Mouse (Mus musculus): ENCODE results near the gene Ptpdc1. TPM values are rescaled to one million over a fixed set of nuclear protein-coding genes. Genes with fewer than 3 reads are reported as not detected.
A peak's percentile ranks its signal among the peaks of the same experiment; 100 is the strongest.

The Ptpdc1 gene
- polyA plus RNA-seq, 1 experiment from 2014 or later = 9.9 TPM

GRCm38 (mm10) chr13:48586496-48586895, 39.0 kb downstream of the Ptpdc1 start:
- Histone ChIP-seq H3K9ac (ENCODE audit: low read length) (no peak overlapping the region), H3K36me3 (ENCODE audit: control insufficient read depth, insufficient read depth, low read length) (peaks cover 7% of the 10 kb centered on the region), H3K27ac (ENCODE audit: low read depth) (no peak overlapping the region), H3K4me3 (ENCODE audit: low read depth, low read length) (no peak overlapping the region), H3K9me3 (ENCODE audit: control insufficient read depth, low read length) (no peaks in the 10 kb centered on the region), H3K4me1 (replicated peaks; ENCODE audit: control insufficient read depth, insufficient read depth, low read length) (no peaks in the 10 kb centered on the region), H3K4me2 (ENCODE audit: low read length) (no peak overlapping the region), H3K27me3 (replicated peaks; ENCODE audit: control insufficient read depth, insufficient read depth, low read length) (no peaks in the 10 kb centered on the region)
- DNase-seq (ENCODE audit: low spot score) (no peak), ATAC-seq (replicated peaks; ENCODE audit: low FRiP score, low TSS enrichment, low read depth) (no peak)
- 88% methylated on average over 9 of the region's 9 CpGs for WGBS

GRCm38 (mm10) chr13:48585786-48586185, 39.7 kb downstream of the Ptpdc1 start:
- ATAC-seq (replicated peaks; ENCODE audit: low FRiP score, low TSS enrichment, low read depth) (no peak), DNase-seq (ENCODE audit: low spot score) (no peak)
- 72% methylated on average over 7 of the region's 7 CpGs for WGBS
- no peak overlapping the region for H3K27ac ChIP-seq (ENCODE audit: low read depth)
- no peaks in the 10 kb centered on the region for H3K4me1 ChIP-seq (replicated peaks; ENCODE audit: control insufficient read depth, insufficient read depth, low read length)
- H3K9ac ChIP-seq (ENCODE audit: low read length) = no peak overlapping the region
- no peak overlapping the region for H3K4me2 ChIP-seq (ENCODE audit: low read length)
- peaks cover 7% of the 10 kb centered on the region for H3K36me3 ChIP-seq (ENCODE audit: control insufficient read depth, insufficient read depth, low read length)
- no peak overlapping the region for H3K4me3 ChIP-seq (ENCODE audit: low read depth, low read length)
- no peaks in the 10 kb centered on the region for H3K27me3 ChIP-seq (replicated peaks; ENCODE audit: control insufficient read depth, insufficient read depth, low read length)
- no peaks in the 10 kb centered on the region for H3K9me3 ChIP-seq (ENCODE audit: control insufficient read depth, low read length)

- no peak for ATAC-seq (replicated peaks; ENCODE audit: low FRiP score, low TSS enrichment, low read depth)
- no peak overlapping the region for H3K9ac ChIP-seq (ENCODE audit: low read length)
- H3K4me3 ChIP-seq (ENCODE audit: low read depth, low read length) = no peak overlapping the region
- H3K27me3 ChIP-seq (replicated peaks; ENCODE audit: control insufficient read depth, insufficient read depth, low read length) = no peaks in the 10 kb centered on the region
- H3K36me3 ChIP-seq (ENCODE audit: control insufficient read depth, insufficient read depth, low read length) = peaks cover 7% of the 10 kb centered on the region; the same call in 1 of the 2 replicates
- H3K27ac ChIP-seq (ENCODE audit: low read depth) = no peak overlapping the region
- H3K9me3 ChIP-seq (ENCODE audit: control insufficient read depth, low read length) = no peaks in the 10 kb centered on the region
- H3K4me1 ChIP-seq (replicated peaks; ENCODE audit: control insufficient read depth, insufficient read depth, low read length) = no peaks in the 10 kb centered on the region
- no peak for DNase-seq (ENCODE audit: low spot score)
- 71% methylated on average over 10 of the region's 10 CpGs for WGBS
- no peak overlapping the region for H3K4me2 ChIP-seq (ENCODE audit: low read length)
These were observed 42.6 kb downstream of the Ptpdc1 start for GRCm38 (mm10) chr13:48582688-48583379.

- H3K4me3 ChIP-seq (ENCODE audit: low read depth, low read length) = no peak overlapping the region
- peaks cover 7% of the 10 kb centered on the region; the same call in 1 of the 2 replicates for H3K36me3 ChIP-seq (ENCODE audit: control insufficient read depth, insufficient read depth, low read length)
- ATAC-seq (replicated peaks; ENCODE audit: low FRiP score, low TSS enrichment, low read depth) (no peak), DNase-seq (ENCODE audit: low spot score) (no peak)
- WGBS = 72% methylated on average over 4 of the region's 4 CpGs
- no peak overlapping the region for H3K9ac ChIP-seq (ENCODE audit: low read length)
- peaks cover 14% of the 10 kb centered on the region for H3K4me1 ChIP-seq (replicated peaks; ENCODE audit: control insufficient read depth, insufficient read depth, low read length)
- no peaks in the 10 kb centered on the region for H3K9me3 ChIP-seq (ENCODE audit: control insufficient read depth, low read length)
- no peak overlapping the region for H3K27ac ChIP-seq (ENCODE audit: low read depth)
- H3K4me2 ChIP-seq (ENCODE audit: low read length) = no peak overlapping the region
- no peaks in the 10 kb centered on the region for H3K27me3 ChIP-seq (replicated peaks; ENCODE audit: control insufficient read depth, insufficient read depth, low read length)
These were observed 46.8 kb downstream of the Ptpdc1 start for GRCm38 (mm10) chr13:48578616-48579015.

- Histone ChIP-seq H3K4me3 (ENCODE audit: low read depth, low read length) (no peak overlapping the region), H3K36me3 (ENCODE audit: control insufficient read depth, insufficient read depth, low read length) (peaks cover 7% of the 10 kb centered on the region; the same call in 1 of the 2 replicates), H3K9ac (ENCODE audit: low read length) (no peak overlapping the region), H3K27ac (ENCODE audit: low read depth) (no peak overlapping the region), H3K4me2 (ENCODE audit: low read length) (no peak overlapping the region), H3K9me3 (ENCODE audit: control insufficient read depth, low read length) (no peaks in the 10 kb centered on the region), H3K4me1 (replicated peaks; ENCODE audit: control insufficient read depth, insufficient read depth, low read length) (peaks cover 22% of the 10 kb centered on the region), H3K27me3 (replicated peaks; ENCODE audit: control insufficient read depth, insufficient read depth, low read length) (no peaks in the 10 kb centered on the region)
- DNase-seq (ENCODE audit: low spot score) = no peak
- ATAC-seq (replicated peaks; ENCODE audit: low FRiP score, low TSS enrichment, low read depth) = no peak
- WGBS = 72% methylated on average over 11 of the region's 11 CpGs
These were observed 47.6 kb downstream of the Ptpdc1 start for GRCm38 (mm10) chr13:48577836-48578235.

- H3K4me1 ChIP-seq (replicated peaks; ENCODE audit: control insufficient read depth, insufficient read depth, low read length) = peaks cover 23% of the 10 kb centered on the region
- H3K27ac ChIP-seq (ENCODE audit: low read depth) = no peak overlapping the region
- ATAC-seq (replicated peaks; ENCODE audit: low FRiP score, low TSS enrichment, low read depth) = no peak
- H3K27me3 ChIP-seq (replicated peaks; ENCODE audit: control insufficient read depth, insufficient read depth, low read length) = no peaks in the 10 kb centered on the region
- no peak for DNase-seq (ENCODE audit: low spot score)
- no peak overlapping the region for H3K4me2 ChIP-seq (ENCODE audit: low read length)
- no peak overlapping the region for H3K4me3 ChIP-seq (ENCODE audit: low read depth, low read length)
- H3K9me3 ChIP-seq (ENCODE audit: control insufficient read depth, low read length) = no peaks in the 10 kb centered on the region
- 67% methylated on average over 6 of the region's 6 CpGs for WGBS
- H3K36me3 ChIP-seq (ENCODE audit: control insufficient read depth, insufficient read depth, low read length) = peaks cover 7% of the 10 kb centered on the region; the same call in 1 of the 2 replicates
- H3K9ac ChIP-seq (ENCODE audit: low read length) = no peak overlapping the region
These were observed 48.5 kb downstream of the Ptpdc1 start for GRCm38 (mm10) chr13:48577007-48577406.

- 0 out of 2 replicates have a peak, but pooled peaks cover 3% of the 10 kb centered on the region for H3K36me3 ChIP-seq (ENCODE audit: control insufficient read depth, insufficient read depth, low read length)
- H3K4me2 ChIP-seq (ENCODE audit: low read length) = no peak overlapping the region
- peaks cover 23% of the 10 kb centered on the region for H3K4me1 ChIP-seq (replicated peaks; ENCODE audit: control insufficient read depth, insufficient read depth, low read length)
- H3K4me3 ChIP-seq (ENCODE audit: low read depth, low read length) = no peak overlapping the region
- no peak for DNase-seq (ENCODE audit: low spot score)
- H3K9ac ChIP-seq (ENCODE audit: low read length) = no peak overlapping the region
- peak overlapping the region; percentile 84; the same call in 1 of the 2 replicates for H3K27ac ChIP-seq (ENCODE audit: low read depth)
- ATAC-seq (replicated peaks; ENCODE audit: low FRiP score, low TSS enrichment, low read depth) = no peak
- WGBS = 58% methylated on average over 6 of the region's 6 CpGs
- H3K9me3 ChIP-seq (ENCODE audit: control insufficient read depth, low read length) = no peaks in the 10 kb centered on the region
- H3K27me3 ChIP-seq (replicated peaks; ENCODE audit: control insufficient read depth, insufficient read depth, low read length) = no peaks in the 10 kb centered on the region
These were observed 50.7 kb downstream of the Ptpdc1 start for GRCm38 (mm10) chr13:48574718-48575117.

GRCm38 (mm10) chr13:48573525-48574355, 51.7 kb downstream of the Ptpdc1 start:
- Histone ChIP-seq H3K27me3 (replicated peaks; ENCODE audit: control insufficient read depth, insufficient read depth, low read length) (no peaks in the 10 kb centered on the region), H3K4me1 (replicated peaks; ENCODE audit: control insufficient read depth, insufficient read depth, low read length) (peaks cover 28% of the 10 kb centered on the region), H3K4me2 (ENCODE audit: low read length) (peak overlapping the region; percentile 36), H3K9ac (ENCODE audit: low read length) (0 out of 2 replicates have a peak overlapping the region, but pooled peaks have one; percentile 6), H3K9me3 (ENCODE audit: control insufficient read depth, low read length) (no peaks in the 10 kb centered on the region), H3K36me3 (ENCODE audit: control insufficient read depth, insufficient read depth, low read length) (0 out of 2 replicates have a peak, but pooled peaks cover 3% of the 10 kb centered on the region), H3K27ac (ENCODE audit: low read depth) (peak overlapping the region; percentile 84), H3K4me3 (ENCODE audit: low read depth, low read length) (no peak overlapping the region)
- ATAC-seq (replicated peaks; ENCODE audit: low FRiP score, low TSS enrichment, low read depth) = no peak
- DNase-seq (ENCODE audit: low spot score) = peak; percentile 63
- 27% methylated on average over 19 of the region's 19 CpGs for WGBS

All from intestine, embryonic 14.5 days (tissue).